Mouse (Mus musculus) CH12.LX (cell line): ENCODE measurements around the gene Olfm4.

Experiments used
- CTCF ChIP-seq, 2 experiments: IDR thresholded peaks in 1 of 2; conservative IDR thresholded peaks in 1 of 2; 2 replicates each; pipeline ENCODE4 v1.5.1; 2011 to 2012; ENCODE audit warnings: low read depth in 2 of 2, low read length in 2 of 2, improper control_type of control experiment in 1 of 2, inconsistent platforms in 1 of 2, mild to moderate bottlenecking in 1 of 2, moderate library complexity in 1 of 2
- ETS1 ChIP-seq: conservative IDR thresholded peaks from 2 replicates; pipeline ENCODE4 v1.6.1; 2012; ENCODE audit warnings: low read depth, mild to moderate bottlenecking, inconsistent platforms, low read length, improper control_type of control experiment, moderate library complexity
- HCFC1 ChIP-seq: IDR thresholded peaks from 2 replicates; pipeline ENCODE4 v1.6.1; 2012; ENCODE audit warnings: low read depth, mild to moderate bottlenecking, inconsistent platforms, low read length, improper control_type of control experiment
- IRF4 ChIP-seq: IDR thresholded peaks from 2 replicates; pipeline ENCODE4 v1.6.1; 2014; ENCODE audit warnings: low read depth, mild to moderate bottlenecking, inconsistent platforms, low read length, improper control_type of control experiment
- MAFK ChIP-seq: IDR thresholded peaks from 2 replicates; pipeline ENCODE4 v1.6.1; 2011; ENCODE audit warnings: low read length, improper control_type of control experiment; ENCODE audit not compliant: insufficient replicate concordance
- MAX ChIP-seq: IDR thresholded peaks from 2 replicates; pipeline ENCODE4 v1.6.1; 2011; ENCODE audit warnings: low read length, improper control_type of control experiment
- POLR2A ChIP-seq: IDR thresholded peaks from 2 replicates; pipeline ENCODE4 v1.6.1; 2011; ENCODE audit warnings: low read depth, mild to moderate bottlenecking, improper control_type of control experiment, low read length
- POLR2AphosphoS2 ChIP-seq: IDR thresholded peaks from 2 replicates; pipeline ENCODE4 v1.6.1; 2011; ENCODE audit warnings: low read depth, low read length, improper control_type of control experiment
- SMC3 ChIP-seq: IDR thresholded peaks from 2 replicates; pipeline ENCODE4 v1.6.1; 2011; ENCODE audit warnings: low read depth, low read length, improper control_type of control experiment
- TBP ChIP-seq: conservative IDR thresholded peaks from 2 replicates; pipeline ENCODE4 v1.6.1; 2011; ENCODE audit warnings: low read depth, low read length, improper control_type of control experiment
- USF2 ChIP-seq: conservative IDR thresholded peaks from 2 replicates; pipeline ENCODE4 v1.6.1; 2011; ENCODE audit warnings: low read depth, low read length, improper control_type of control experiment

- TF ChIP-seq HCFC1 = no peak
- TF ChIP-seq POLR2AphosphoS2 = no peak
- no peak for TF ChIP-seq POLR2A
- no peak for TF ChIP-seq CTCF (conservative IDR thresholded peaks at IDR 0.05 in 1 of 2, IDR thresholded peaks at IDR 0.05 in 1 of 2; ENCODE audit: low read depth in 2 of 2, low read length in 2 of 2)
- no peak for TF ChIP-seq TBP
- no peak for TF ChIP-seq USF2
- no peak for TF ChIP-seq MAFK
- TF ChIP-seq IRF4 = no peak
- no peak for TF ChIP-seq SMC3
- no peak for TF ChIP-seq MAX
- no peak for TF ChIP-seq ETS1
Measured at GRCm38 (mm10) chr14:79957789-79958487, 25.9 kb upstream of the Olfm4 start.
